Comparison of ENCODE assay signal across 14 mouse cellular contexts in the genomic region with DNA sequence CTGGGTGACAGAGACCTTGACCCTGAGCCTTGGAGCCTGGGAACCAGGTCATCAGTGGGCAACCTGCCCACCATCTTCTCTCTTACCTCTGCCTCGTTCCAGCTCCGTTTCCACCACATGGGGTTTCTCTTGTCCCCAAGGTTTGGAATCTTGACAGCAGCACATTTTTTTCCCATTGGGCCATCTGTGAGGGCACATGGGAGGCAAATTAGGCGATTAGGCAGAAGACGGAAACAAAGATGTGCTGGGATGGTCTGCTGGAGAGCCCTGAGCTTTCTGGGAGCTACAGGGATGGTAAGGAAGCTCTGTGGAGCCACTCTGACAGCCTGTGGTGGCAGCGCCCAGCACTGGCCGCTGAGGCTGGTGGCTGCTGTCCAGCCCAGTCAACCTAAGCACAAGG.
DNase-seq lines count a peak whose midpoint lies in the region; TF ChIP-seq lines count a peak whose summit lies in the region.
"Had no signal": no experiment of that assay in that cellular context is flagged by ENCODE, and none has a peak within 500 bp of the region (broad histone marks: within the 10 kb centered on the region; RNA-seq: fewer than 3 reads in every experiment).

No protein-coding gene starts in this region.

- H3K27ac ChIP-seq in layer of hippocampus, adult 2 months, result peak overlapping the region; percentile 51; the same call in 1 of the 2 replicates
- H3K27ac ChIP-seq: embryonic facial prominence, embryonic 13.5 days had no signal

- TF ChIP-seq CTCF in layer of hippocampus, adult 2 months (conservative IDR thresholded peaks at IDR 0.05), result no peak
- TF ChIP-seq CTCF in brain, embryonic 14.5 days (IDR thresholded peaks at IDR 0.05; ENCODE audit: borderline replicate concordance, extremely low read depth, insufficient read depth, insufficient read length), result no peak

- no peak overlapping the region for H3K4me3 ChIP-seq in layer of hippocampus, adult 2 months
- H3K4me3 ChIP-seq: embryonic facial prominence, embryonic 13.5 days had no signal

- DNase-seq in layer of hippocampus, adult 2 months (ENCODE audit: low spot score in 2 of 2), result no peak
- DNase-seq in layer of hippocampus, adult 8-10 months (ENCODE audit: low spot score in 2 of 2), result no peak
- DNase-seq in brain, embryonic 14.5 days (ENCODE audit: low read depth), result peak; percentile 30
- peak; percentile 81 to 83 for DNase-seq in cerebellum, adult 18-20 months
- DNase-seq in cerebellum, postnatal 25 days, result peak; percentile 85 to 87
- DNase-seq in adrenal gland, adult (ENCODE audit: inconsistent age in 2 of 2, low spot score in 1 of 2), result no peak
- DNase-seq in left cerebral cortex, postnatal 25 days (ENCODE audit: low spot score in 2 of 2), result no peak
- DNase-seq: adrenal gland, postnatal 10 days; heart, postnatal 10 days; kidney, adult 11 months; kidney, postnatal 14 days; lung, adult 18-20 months; thymus, postnatal 14 days had no signal

- intact Hi-C loops in left cerebral cortex, postnatal 25 days (cut with DNase I), result no loop called here

- TF ChIP-seq POLR2A in brain, embryonic 14.5 days (IDR thresholded peaks at IDR 0.05; ENCODE audit: borderline replicate concordance, extremely low read depth, insufficient read depth, insufficient read length, poor library complexity, severe bottlenecking), result no peak

Comparison
In these comparisons a context has a peak if more than half of its experiments do, and no peak if none do; other contexts are left out.
1. DNase-seq: peak in brain, embryonic 14.5 days (single experiment), cerebellum, adult 18-20 months (2 of 2) and cerebellum, postnatal 25 days (2 of 2); none in layer of hippocampus, adult 2 months (0 of 2), layer of hippocampus, adult 8-10 months (0 of 2), adrenal gland, adult (0 of 2) and left cerebral cortex, postnatal 25 days (0 of 2).